Mouse (Mus musculus) frontal cortex, postnatal 25 days (tissue): ENCODE data around the gene Slc15a2.

Experiments used
- DNase-seq, 2 experiments: peaks; one replicate each; pipeline ENCODE4 v3.0.0; 2022; ENCODE audit warnings: low spot score in 2 of 2

Gene Slc15a2

DNA sequence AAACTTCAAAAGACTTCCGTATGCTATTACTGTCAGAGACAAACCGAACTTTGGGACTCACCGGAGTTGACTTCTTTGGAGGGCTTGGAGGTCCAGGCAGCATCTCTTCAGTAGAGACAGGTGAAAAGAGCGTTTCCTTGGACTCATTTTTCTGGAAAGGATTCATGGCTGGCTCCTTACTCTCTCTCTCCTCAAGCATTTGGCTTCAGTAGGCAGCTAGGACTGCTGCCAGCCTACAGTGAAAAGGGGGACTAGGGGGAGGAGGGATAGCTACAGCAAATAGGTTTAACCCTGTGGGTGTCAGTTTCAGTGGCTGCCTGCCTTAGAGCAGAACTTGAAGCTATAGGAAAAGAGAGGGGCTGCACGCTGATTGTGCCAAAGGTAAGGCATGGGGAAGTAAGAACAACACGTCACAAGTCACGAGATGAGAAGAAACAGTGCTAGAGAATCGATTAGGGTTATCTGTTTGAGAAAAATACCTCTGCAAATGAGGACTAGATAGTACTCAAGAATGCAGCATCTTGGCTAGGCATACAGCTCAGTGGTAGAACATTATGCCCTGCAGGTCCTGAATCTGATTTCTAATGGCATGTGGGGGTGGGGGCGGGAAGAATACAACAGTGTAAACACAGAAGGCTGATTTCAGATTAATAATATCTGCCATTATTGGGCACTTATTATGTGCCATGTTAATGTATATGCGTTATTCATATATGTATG is at the start of gene Slc15a2:
TSS of gene Slc15a2 (minus strand) at position 369 of the 720 bp plus-strand sequence.
- peak in 1 of 2 experiments; percentile 9 for DNase-seq

DNA sequence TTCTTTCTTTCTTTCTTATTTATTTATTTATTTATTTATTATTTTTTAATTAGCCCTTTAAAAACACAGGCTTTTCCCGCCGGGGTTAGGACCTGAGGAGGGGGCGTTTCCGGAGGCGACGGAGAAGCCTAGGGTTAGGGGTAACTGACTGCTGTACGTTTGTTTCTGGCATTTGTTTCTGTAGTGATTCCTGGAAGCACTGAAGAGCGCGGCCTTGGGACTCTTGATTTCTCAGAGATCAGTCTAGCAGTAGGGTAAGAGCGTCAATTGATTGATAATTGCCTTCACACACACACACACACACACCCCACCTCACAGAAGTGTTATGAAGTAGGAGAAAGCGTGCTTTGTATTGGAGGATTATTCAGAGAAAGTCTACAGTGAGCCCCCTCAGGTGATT is 44.1 kb upstream of the Slc15a2 start:
- no peak for DNase-seq

DNA sequence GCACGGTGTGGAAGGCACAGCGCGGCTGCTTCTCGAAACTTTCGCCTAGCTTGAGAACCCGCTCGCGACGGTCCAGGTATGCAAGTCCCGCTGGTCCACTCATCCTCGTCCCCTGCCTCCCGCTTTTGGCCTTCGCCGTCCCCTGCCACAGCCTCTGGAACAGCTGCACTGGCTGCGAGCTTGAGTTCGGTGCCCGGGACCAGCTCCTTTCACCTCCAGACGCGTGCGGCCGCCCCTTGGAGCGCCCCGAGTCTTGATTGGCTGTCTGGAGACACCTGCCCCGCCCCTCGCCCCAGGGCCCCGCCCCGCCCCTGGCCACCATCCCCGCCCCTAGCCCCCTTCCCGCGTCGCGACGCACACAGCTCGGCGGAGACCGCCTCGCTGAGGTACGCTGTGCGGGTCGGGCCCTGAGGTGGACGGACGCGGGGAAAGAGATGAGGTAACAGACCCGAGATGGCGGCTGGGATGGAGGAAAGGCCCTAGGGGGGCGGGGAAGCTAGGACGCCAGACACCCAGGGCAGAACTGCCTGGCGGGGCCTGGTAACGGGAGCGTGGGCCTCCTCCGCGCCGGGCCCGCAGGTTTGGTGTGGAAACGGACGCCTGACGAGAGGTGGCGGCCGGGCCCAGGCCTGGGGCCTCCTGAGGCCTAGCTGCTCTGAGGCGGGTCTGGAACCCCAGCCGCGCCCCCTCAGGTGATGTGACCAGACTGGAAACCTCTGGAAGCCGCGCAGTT is 43.5 kb upstream of the Slc15a2 start, which contains the start of gene Iqcb1:
TSS of gene Iqcb1 (plus strand) at position 332 of the 733 bp plus-strand sequence.
- peak; percentile 55 to 72 for DNase-seq

DNA sequence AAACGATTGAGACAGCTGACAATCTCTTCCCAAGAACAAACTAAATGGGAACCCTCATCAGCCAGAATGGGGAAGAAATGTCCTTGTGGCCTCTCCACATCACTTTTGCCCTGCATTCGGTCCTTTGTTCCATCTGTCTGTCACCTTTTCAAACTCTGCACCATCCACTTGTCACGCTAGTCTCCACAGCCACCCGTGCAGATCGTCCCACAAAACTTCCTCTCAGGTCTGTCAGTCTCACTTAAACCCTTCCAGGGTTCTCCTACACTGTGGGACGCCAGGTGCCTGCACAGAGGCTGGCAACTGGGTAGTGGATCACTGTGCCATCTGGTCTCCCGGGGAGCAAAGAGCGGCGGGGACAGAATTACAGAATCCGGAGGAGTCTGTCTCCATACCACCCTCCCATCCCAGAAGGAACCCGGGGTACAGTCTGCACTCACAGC is 42.9 kb upstream of the Slc15a2 start:
- no peak for DNase-seq

DNA sequence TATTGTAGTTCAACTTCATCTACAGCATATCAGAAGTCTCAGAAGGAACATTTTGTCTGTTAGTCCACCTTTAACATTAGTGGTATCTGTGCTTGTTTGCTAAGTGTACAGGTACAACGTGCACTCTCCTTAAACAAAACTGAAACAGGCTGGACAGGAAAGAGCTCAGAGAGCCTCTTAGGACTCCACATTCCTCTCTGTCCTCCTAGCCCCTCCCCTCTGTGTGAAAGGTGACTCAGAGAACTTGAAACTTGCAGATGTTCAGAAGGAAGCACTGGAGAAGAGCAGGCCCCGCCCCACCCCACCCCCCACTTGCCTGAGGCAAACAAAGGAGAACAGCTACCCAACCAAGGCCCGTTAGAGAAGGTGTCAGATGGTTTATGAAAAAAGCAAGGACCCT is 36.7 kb upstream of the Slc15a2 start:
- DNase-seq: no peak

DNA sequence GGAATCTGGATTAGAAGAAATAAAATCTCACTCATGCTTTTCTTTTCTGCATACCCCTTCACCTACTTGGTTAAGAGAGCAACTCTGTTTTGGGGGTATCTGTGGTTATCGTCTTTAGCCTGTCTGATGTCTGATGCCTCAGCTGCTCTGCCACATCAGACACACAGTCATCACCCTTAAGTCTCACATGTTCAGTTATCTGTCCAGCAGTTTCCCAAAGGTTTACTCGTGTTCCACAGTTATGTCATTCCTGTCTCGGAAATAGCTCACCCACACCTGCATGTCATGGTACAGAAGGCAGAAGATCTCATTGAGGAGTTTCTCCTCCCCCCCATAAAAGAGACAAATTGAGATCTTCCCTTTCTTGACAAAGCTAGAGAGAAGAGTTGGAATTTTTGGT is 36.0 kb upstream of the Slc15a2 start:
- no peak for DNase-seq

DNA sequence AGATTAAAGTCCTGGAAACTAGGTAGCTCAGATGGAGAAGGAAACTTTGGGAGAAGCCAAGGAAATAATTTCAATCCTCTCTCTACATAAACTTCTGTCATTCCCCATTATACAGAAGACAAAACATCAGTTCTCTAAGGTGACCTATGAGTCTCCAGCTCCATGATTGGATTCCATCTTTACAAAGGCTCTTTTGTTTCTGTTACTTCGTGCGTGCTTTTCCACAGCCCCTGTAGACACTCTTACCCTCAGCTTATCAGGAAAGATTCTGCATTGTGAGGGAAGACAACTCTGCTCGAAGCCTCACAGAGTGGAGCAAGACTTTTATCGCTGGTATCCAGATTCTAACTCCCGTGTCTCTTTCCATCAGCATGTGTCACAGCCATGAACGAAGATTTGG is 35.3 kb upstream of the Slc15a2 start:
- DNase-seq: no peak

DNA sequence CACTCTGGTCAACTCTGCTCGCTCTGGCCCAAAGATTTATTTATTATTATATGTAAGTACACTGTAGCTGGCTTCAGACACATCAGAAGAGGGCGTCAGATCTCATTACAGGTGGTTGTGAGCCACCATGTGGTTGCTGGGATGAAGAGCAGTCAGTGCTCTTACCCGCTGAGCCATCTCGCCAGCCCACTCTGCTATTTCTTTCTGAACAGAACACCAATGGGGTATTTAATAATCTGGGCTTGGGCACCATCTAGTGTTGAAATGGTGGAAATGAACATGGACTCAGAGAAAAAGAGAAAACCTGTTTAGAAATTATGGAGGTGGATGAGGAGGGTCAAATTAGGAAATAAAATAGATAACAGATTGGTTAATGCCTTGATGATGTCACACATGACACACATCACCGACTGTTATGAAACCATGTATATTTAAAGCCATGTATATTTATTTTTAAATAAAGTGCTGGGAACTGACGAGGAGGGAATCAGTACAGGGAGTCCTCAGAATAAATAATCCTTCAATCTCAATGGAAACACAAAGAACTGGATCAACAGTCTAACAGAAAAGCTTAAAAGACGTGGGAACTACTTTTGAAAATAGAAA is 32.7 kb upstream of the Slc15a2 start:
- DNase-seq: peak; percentile 45 to 69

DNA sequence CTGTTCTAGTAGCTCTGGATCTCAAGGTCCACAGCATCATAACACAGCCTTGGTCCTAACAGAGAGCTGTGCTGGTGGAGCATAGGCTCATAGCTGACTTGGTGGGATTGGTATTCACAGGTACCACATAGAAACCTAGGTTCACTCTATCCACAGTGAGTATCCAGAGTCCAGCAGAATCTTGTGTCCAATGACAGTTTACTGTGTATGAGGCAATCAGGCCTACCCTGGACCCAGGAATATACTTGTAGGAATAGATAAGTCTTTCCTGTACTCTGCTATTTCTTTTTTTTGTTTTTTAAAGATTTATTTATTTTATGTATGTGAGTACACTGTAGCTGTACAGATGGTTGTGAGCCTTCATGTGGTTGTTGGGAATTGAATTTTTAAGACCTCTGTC is 32.2 kb upstream of the Slc15a2 start:
- DNase-seq: no peak

DNA sequence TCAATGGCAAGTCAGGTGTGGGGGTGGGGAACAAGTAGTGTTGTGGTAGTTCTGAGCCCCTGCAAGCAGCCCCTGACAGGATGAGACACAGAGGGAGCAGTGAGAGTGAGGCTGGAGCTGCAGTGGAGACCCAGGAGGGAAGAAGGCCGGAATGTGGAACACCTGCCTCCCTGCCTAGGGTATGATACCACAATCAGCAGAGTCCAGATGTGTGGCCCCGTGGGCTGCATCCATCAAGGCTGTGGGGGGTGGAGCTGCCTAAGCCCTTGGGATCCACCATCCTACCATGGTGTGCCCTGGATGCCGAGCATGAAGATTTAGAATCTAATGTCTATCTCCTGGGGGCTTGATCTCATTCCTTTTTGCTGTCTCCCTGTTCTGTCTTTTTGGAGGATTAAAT is 28.9 kb upstream of the Slc15a2 start:
- no peak for DNase-seq

DNA sequence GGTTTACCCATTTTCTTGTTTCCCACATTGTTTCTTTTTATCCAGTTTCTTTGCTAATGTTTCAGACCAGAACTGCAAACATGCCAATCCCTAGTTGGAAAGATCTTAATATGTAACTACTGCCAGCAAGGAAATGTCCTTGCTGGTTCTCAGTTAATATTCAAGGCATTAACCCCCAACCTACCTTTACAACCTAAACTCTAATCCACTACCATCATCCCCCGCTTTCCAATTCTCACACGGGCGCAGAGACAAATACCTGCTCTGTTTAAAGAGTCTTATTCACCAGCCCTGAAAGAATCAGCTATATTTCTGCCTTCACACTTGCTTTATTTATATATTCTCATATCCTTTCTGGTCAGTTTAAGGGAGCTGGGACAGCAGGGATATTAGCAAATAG is 23.9 kb upstream of the Slc15a2 start:
- DNase-seq: no peak

DNA sequence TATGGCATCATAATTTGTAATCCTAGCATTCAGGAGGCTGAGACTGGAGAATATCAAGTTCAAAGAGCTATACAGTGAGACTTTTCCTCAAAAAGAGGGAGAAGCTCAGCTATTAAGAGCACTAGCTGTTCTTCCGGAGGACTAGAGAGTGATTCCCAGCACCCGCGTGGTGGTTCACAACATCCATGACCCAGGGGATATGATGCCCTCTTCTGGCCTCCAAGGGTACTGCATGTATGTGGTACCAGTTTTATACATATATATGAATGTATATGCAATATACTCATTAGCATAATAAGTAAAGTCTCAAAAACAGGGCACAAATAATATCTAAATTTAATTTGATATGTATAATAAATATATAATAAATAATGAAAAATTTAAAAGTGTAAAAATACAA is 17.6 kb upstream of the Slc15a2 start:
- no peak for DNase-seq

DNA sequence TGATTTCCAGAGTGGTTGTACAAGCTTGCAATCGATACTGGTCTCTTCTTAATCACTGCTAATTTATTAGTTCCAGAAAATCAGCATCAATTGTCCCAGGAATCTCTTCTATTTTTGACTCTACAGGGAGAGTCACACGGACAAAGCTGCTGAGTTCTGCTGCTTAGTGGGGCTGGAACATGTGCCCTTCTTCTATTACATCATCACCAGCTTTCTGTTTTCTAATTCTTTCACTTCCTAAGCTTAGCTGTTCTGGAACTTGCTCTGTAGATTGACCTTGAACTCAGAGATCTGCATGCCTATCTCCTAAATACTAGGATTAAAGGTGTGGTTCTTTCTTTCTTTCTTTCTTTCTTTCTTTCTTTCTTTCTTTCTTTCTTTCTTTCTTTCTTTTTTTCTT is 13.6 kb upstream of the Slc15a2 start:
- no peak for DNase-seq

DNA sequence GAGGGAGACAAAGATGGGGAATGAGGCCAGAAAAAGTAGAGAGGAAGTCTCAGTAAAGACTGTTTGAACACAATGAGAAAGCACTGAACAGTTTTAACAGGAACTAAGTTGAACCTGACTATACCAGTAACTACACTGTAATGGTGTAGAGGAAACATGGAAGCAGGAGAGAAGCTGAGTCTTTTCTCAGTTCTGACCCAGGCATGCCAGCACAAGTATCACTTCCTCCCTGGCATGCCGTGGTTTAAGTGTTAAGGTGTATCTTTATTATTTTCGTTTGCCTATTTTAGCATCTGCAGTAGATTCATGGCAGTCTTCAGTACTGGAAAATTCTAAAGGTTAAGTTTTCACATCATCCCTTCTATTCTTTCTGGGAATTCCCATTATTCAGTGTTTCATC is 10.2 kb upstream of the Slc15a2 start:
- no peak for DNase-seq

DNA sequence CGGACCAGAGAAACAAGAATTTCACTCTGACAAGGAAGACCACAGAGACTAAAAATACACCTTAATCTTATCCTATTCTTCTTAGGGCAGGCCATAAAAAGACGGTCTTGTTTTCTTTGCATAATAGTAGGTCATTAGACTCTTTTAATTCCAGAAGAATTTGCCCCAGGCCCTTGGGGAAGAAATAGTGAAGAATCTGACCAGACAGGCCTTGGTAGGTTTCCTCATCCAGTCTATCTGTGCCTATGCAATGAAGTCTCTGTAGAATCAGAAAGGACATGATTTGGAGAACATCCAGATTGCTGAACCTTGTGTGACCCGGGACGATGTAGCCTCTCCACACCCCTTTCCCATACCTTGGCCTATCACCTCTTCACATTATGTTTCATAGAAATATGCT is 5.4 kb upstream of the Slc15a2 start:
- DNase-seq: no peak

DNA sequence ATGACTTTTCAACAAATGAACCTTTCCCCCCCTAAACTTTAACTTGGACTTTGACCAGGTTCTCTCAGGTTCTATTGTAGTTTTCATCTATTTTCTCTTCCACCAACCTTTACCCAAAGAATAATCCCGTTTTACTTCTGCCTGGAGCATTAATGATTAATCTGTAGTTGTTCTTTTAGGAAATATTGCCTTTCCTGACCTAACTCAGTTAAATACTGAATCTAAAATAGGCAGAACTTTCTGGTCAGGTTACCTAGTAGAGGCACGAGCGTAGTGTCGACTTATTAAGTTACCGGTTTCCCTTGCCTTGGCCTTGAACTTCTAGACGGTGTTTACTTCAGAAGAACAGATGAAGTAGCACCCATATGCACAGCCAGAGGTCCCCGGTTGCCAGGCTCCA is 1.7 kb upstream of the Slc15a2 start:
- no peak for DNase-seq

DNA sequence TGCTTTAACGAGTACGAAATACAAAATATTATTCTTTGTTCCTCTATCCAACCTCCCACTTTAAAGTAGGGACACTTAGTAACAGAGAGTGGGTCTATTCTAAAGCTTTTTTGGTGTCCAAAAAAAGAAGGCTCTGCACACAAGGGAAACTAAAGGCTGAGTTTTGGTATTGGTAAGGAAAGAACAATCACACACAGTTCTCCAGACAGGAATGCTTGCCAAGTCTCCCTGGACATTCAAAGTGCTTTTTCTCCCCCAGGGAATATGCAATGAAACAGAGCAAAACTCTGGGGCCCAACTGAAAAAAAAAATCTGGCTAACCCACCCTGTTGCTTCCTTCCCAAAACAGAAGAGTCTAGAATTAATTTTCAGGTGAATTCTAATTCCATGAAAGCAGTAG is 616 bp downstream of the Slc15a2 start:
- DNase-seq: no peak

DNA sequence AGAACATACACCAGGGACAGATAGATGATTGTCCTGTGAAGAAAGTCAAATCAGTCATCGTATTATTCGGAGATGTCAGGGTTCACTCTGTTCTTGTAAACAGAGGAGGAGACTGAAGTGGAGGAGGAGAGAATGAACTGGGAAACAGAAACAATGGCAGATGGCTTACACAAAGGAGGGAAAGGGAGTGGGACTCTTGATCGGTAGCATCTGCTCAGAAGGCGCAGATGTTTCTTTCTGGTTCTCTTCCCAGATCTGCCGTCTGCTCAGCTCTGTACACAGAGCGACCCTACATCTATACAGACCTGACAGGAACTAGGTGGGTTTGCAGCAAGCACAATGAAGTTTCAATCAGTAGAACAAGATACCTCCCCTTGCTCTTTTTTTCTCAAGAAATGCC is 9.1 kb downstream of the Slc15a2 start:
- no peak for DNase-seq

DNA sequence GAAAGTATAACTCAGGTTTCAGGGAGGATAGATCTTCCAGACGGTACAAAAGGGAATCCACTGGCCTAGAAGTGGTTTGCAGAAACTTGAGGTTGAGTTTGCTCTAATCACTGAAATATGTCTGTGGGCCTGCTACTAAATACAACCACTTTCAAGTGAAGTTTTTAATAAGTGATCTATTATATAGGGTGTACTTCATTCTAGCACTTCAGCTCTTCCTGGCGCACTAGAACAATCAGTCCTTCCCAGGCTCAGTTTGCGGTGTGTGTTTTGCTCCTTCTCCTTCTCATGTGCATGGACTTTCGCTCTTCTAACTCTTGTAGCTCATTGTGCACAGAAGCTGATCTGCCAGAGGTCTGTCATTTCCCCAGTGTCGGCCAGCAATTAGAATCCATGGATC is 11.8 kb downstream of the Slc15a2 start:
- DNase-seq: no peak

DNA sequence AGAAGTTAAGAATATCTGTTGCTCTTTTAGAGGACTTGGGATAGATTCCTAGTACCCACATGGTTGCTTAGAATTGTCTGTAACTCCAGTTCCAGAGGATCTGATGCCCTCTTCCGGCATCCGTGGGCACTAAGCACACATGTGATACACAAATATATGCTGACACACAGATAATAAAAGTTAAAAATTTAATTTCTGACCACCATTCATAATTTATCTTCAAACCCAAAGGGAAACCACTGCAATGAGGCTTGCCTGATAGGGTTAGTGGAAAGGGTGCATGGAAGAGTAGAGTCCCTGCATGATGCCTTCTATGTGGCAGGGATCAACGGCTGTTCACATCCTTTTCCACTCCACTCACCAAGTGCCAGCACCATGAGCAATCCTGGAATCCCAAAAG is 13.1 kb downstream of the Slc15a2 start:
- no peak for DNase-seq

DNA sequence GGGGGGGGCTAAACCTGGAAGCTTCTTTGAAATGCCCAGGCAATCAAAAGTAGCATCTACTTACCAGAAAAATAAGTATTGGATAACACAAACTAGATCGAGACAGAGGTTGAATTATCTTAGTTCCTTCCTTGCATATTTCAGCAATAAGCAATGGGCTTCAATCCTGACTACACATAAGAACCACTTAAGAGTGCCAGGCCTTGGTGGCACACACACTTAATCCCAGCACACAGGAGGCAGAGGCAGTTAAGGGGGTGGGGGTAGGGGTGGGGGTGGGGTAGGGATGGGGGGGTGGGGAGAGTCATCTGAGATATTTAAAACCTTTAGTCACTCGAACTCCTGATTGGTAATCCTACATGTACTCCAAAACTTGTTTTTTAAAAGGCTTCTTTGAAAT is 13.5 kb downstream of the Slc15a2 start:
- no peak for DNase-seq

DNA sequence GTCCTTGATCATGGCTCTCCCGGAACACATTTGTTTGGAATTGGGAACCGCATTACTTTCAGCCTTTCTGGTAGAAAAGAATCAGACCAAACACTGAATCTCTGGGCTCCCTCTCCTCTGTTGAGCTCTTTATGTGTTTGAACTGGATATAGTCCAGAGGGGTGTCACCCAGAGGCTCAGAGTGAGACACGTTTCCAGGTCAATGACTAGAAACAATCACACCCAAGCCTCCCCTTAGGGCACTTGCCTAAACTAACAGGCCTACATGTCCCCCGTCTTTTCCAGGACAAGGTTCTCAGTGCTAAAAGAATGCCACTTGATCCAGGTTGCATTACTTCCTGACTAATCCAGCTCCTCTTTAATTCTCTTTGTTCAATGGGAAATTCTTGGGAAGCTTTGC is 13.9 kb downstream of the Slc15a2 start:
- no peak for DNase-seq

DNA sequence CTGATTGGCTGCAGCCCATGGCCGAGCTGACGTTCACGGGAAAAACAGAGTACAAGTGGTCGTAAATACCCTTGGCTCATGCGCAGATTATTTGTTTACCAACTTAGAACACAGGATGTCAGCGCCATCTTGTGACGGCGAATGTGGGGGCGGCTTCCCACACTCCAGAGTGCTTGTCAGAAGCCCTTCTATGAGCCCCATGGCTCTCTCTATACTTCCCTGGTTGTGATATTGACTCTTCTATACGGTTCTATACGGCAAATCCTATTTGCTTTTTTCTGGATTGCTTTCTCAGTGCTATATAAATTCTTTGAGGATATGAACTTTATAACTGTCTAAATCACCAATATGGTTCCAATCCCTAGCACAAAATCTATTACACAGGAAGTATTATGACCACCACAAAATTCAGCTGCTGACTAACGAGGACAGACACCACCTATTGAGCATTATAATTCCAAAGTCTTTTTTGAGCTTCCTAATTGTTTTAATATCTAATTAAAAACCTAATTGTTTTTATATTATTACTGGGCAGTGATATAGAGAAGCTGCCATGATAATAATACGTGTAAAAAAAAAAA is 14.5 kb downstream of the Slc15a2 start:
- DNase-seq: no peak
